Mouse (Mus musculus): ENCODE results near the gene Rgl1. TPM values are rescaled to one million over a fixed set of nuclear protein-coding genes. Genes with fewer than 3 reads are reported as not detected.

The Rgl1 gene
- polyA plus RNA-seq, 1 experiment from 2014 or later: 18.2 TPM

DNA sequence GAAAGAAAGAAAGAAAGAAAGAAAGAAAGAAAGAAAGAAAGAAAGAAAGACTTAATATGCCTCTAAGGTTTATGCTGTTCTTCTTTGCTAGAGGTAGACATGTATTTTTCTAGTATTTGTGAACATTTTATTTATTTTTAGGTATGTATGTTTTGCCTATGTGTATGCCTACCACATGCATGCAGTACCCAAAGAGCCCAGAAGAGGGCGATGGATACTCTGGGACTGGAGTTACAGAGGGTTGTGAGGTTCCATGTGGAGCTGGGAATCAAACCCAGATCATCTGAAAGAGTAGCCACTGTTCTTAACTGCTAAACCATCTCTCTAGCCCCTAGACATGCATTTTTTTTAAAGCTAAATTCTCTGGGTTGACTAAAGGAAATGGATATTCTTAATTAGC lies 147.8 kb downstream of the Rgl1 start:
- peaks cover 8% of the 10 kb centered on the region for H3K27me3 ChIP-seq
- no peak overlapping the region for H3K4me3 ChIP-seq
- no peak for ATAC-seq (ENCODE audit: low FRiP score, low read depth)
- H3K9me3 ChIP-seq: no peaks in the 10 kb centered on the region
- no peak overlapping the region for H3K27ac ChIP-seq (replicated peaks)
- H3K4me1 ChIP-seq: 0 out of 2 replicates have a peak, but pooled peaks cover 3% of the 10 kb centered on the region
- 57% methylated on average over 1 of the region's 1 CpGs for WGBS
- no peaks in the 10 kb centered on the region for H3K36me3 ChIP-seq
- no peak overlapping the region for H3K4me2 ChIP-seq (replicated peaks)
- no peak overlapping the region for H3K9ac ChIP-seq (replicated peaks)

- Histone ChIP-seq H3K9me3 (no peaks in the 10 kb centered on the region), H3K4me2 (replicated peaks) (no peak overlapping the region), H3K36me3 (no peaks in the 10 kb centered on the region), H3K27me3 (peaks cover 3% of the 10 kb centered on the region; the same call in 1 of the 2 replicates), H3K4me3 (no peak overlapping the region), H3K9ac (replicated peaks) (no peak overlapping the region), H3K4me1 (no peaks in the 10 kb centered on the region), H3K27ac (replicated peaks) (no peak overlapping the region)
- no peak for ATAC-seq (ENCODE audit: low FRiP score, low read depth)
- 89% methylated on average over 10 of the region's 10 CpGs for WGBS
These were observed 148.3 kb downstream of the Rgl1 start for GRCm38 (mm10) chr1:152617745-152618342.

DNA sequence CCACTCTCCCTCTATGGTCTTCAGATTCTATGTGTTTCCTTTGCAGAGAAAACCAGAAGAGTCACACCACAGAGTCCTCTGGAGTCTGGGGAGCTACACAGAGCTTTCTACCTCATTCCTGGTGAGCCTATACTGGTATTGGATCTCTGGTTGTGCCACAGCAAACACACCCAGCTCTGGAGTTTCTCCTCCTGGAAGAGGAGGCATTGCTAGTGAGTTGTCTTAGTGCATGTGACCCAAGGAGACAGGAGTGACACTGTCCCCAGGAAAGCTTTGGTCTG lies 149.4 kb downstream of the Rgl1 start:
- Histone ChIP-seq H3K9me3 (no peaks in the 10 kb centered on the region), H3K36me3 (no peaks in the 10 kb centered on the region), H3K4me2 (replicated peaks) (no peak overlapping the region), H3K4me3 (no peak overlapping the region), H3K27me3 (no peaks in the 10 kb centered on the region), H3K27ac (replicated peaks) (no peak overlapping the region), H3K4me1 (no peaks in the 10 kb centered on the region), H3K9ac (replicated peaks) (no peak overlapping the region)
- no peak for ATAC-seq (ENCODE audit: low FRiP score, low read depth)

DNA sequence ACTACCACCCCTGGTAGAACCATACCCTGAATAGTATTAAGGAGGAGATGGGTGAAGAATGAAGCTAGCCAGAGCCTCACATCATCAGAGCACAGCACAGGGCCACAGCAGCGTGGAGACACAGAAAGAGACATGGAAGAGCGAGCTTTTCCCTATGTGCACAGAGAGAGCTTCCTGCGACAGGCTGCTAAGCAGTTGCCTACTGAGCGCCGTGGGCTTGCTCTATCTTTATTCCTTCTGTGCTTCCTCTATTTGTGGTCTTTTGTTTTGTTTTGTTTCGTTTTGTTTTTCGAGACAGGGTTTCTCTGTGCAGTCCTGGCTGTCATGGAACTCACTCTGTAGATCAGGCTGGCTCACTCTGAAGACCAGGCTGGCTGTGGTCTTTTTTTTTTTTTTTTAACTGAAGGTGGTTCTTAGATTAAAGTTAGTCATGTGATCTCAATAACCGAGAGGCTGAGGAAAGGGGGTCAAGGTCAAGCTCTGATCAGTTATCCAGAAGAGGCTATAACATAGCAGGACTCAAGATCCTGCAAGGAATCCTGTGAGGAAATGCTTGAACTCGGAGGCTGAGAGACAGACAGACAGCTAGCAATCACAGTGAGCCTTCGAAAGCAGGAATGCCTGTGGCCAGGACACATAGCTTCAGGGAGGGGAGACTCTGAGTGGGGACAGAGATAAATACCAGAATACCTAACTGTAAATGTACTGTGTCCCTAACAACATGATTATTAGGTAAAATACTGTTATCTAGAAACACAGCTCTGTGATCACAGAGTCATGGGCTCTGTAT lies 150.0 kb downstream of the Rgl1 start:
- Histone ChIP-seq H3K27me3 (no peaks in the 10 kb centered on the region), H3K27ac (replicated peaks) (no peak overlapping the region), H3K4me1 (no peaks in the 10 kb centered on the region), H3K4me2 (replicated peaks) (no peak overlapping the region), H3K9ac (replicated peaks) (no peak overlapping the region), H3K4me3 (no peak overlapping the region), H3K9me3 (no peaks in the 10 kb centered on the region), H3K36me3 (no peaks in the 10 kb centered on the region)
- ATAC-seq (ENCODE audit: low FRiP score, low read depth): no peak
- WGBS: 79% methylated on average over 10 of the region's 10 CpGs

GRCm38 (mm10) chr1:152614743-152615380 lies 151.3 kb downstream of the Rgl1 start:
- Histone ChIP-seq H3K27ac (replicated peaks) (no peak overlapping the region), H3K4me2 (replicated peaks) (no peak overlapping the region), H3K4me3 (no peak overlapping the region), H3K9me3 (no peaks in the 10 kb centered on the region), H3K36me3 (no peaks in the 10 kb centered on the region), H3K27me3 (no peaks in the 10 kb centered on the region), H3K4me1 (no peaks in the 10 kb centered on the region), H3K9ac (replicated peaks) (no peak overlapping the region)
- no peak for ATAC-seq (ENCODE audit: low FRiP score, low read depth)
- 68% methylated on average over 7 of the region's 7 CpGs for WGBS

DNA sequence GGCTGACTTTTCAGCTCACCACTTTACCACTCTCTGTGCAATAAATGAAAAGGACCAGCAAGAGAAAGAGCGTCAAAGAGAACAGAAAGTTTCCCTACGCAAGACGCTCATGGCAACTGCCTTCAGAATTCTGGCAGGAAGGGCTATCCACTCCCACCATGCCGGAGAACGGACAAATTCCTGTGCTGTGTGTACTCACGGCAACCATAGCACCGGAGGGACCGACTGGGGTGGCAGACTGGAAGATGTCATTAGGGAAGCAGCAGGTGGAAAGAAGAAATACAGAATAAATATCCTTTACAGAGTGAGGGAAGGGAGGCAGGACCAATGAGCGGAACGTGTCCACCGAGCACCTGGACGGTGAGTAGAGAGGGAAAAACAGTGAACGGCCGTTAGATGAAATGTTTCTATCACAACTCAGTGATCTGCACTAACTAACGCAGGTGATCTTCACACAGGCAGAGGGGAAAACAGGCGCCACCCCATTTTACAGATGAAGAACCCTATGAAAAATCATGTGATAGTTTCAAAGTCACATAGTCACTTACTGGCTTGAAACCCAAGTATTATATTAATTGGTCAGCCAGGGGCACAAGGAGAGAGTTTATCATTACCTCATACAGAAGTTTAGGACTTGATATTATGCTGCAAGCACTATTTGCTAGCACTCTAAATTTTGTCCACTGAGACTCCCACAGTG lies 152.8 kb downstream of the Rgl1 start:
- Histone ChIP-seq H3K4me3 (no peak overlapping the region), H3K27me3 (no peaks in the 10 kb centered on the region), H3K9ac (replicated peaks) (no peak overlapping the region), H3K9me3 (no peaks in the 10 kb centered on the region), H3K4me2 (replicated peaks) (no peak overlapping the region), H3K4me1 (no peaks in the 10 kb centered on the region), H3K27ac (replicated peaks) (no peak overlapping the region), H3K36me3 (no peaks in the 10 kb centered on the region)
- ATAC-seq (ENCODE audit: low FRiP score, low read depth): no peak
- WGBS: 84% methylated on average over 16 of the region's 16 CpGs

DNA sequence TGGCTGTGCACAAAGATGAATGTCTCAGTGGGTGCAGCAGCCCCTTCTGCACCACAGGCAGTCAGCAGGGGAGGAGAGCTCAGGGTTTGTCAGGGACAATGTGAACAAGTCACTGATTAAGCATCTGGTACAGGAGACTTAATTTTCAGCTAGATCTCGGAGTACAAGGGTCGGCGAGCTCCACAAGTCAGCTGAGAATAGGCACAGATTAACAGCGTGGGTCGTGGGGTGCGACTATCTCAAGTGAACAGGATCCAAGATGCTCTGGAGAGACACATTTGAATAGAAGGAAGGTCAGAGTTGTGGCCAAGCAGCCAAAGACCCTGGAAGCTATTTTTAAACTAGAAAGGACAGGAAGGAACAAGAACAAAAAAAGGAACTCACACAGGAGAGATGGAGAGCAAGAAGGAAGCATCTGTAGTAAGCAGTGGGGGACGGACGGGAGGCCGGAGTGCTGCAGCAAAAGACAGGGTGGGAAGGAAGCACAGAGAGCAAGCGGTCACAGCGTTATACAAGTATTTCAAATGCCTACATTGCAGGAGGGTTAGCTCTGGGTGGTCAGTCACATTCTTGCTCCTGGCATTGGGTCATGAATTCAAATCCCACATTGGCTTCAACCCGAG lies 153.5 kb downstream of the Rgl1 start:
- ATAC-seq (ENCODE audit: low FRiP score, low read depth): no peak
- no peaks in the 10 kb centered on the region for H3K9me3 ChIP-seq
- no peaks in the 10 kb centered on the region for H3K27me3 ChIP-seq
- H3K27ac ChIP-seq (replicated peaks): no peak overlapping the region
- no peaks in the 10 kb centered on the region for H3K36me3 ChIP-seq
- no peaks in the 10 kb centered on the region for H3K4me1 ChIP-seq
- H3K9ac ChIP-seq (replicated peaks): no peak overlapping the region
- H3K4me3 ChIP-seq: no peak overlapping the region
- 74% methylated on average over 12 of the region's 12 CpGs for WGBS
- no peak overlapping the region for H3K4me2 ChIP-seq (replicated peaks)

DNA sequence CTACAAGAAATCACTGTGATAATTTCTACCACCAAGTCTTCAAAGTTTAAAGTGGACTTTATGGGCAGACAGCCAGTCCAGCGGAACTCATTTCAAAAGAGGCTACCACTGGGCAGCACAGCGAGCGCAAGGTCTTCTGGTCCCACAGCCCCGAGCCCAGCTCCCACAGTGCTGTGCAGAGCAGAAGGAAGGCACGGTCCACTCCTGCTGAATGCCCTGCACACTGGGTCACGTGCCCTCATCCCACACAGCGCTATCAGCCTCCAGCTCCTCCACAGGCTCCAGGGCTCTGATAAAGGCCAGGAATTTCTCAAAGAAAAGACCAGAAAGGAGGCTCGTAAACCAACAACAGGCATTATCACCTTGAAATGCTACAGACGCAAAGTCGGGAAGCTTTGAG lies 156.6 kb downstream of the Rgl1 start:
- Histone ChIP-seq H3K36me3 (no peaks in the 10 kb centered on the region), H3K9me3 (no peaks in the 10 kb centered on the region), H3K27me3 (no peaks in the 10 kb centered on the region), H3K4me3 (no peak overlapping the region), H3K4me1 (no peaks in the 10 kb centered on the region), H3K4me2 (replicated peaks) (no peak overlapping the region), H3K27ac (replicated peaks) (no peak overlapping the region), H3K9ac (replicated peaks) (no peak overlapping the region)
- ATAC-seq (ENCODE audit: low FRiP score, low read depth): no peak
- 82% methylated on average over 10 of the region's 10 CpGs for WGBS

DNA sequence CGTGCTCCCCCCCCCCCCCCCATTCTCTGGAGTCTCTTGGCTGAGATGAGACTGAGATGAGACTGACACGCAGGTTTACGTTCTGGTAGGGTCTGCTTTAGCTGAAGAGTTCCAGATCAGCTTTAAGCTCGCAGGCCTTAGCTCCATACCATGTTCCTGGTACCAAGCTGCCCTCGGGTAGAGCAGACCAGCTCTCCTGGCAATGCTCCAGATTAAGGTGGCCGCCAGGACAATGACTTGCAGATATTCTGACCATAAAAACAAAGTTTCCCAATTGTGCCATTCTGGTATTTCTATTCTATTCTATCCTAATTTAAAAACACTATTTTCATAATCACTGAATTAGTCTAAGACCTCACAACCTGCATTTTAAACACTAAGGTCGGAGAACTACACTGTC lies 157.1 kb downstream of the Rgl1 start:
- no peak for ATAC-seq (ENCODE audit: low FRiP score, low read depth)
- WGBS: 96% methylated on average over 7 of the region's 7 CpGs
- Histone ChIP-seq H3K9ac (replicated peaks) (no peak overlapping the region), H3K9me3 (no peaks in the 10 kb centered on the region), H3K36me3 (no peaks in the 10 kb centered on the region), H3K27me3 (no peaks in the 10 kb centered on the region), H3K27ac (replicated peaks) (no peak overlapping the region), H3K4me3 (no peak overlapping the region), H3K4me2 (replicated peaks) (no peak overlapping the region), H3K4me1 (no peaks in the 10 kb centered on the region)

GRCm38 (mm10) chr1:152607765-152608164 lies 158.4 kb downstream of the Rgl1 start:
- Histone ChIP-seq H3K9ac (replicated peaks) (no peak overlapping the region), H3K27ac (replicated peaks) (no peak overlapping the region), H3K27me3 (no peaks in the 10 kb centered on the region), H3K4me2 (replicated peaks) (no peak overlapping the region), H3K36me3 (no peaks in the 10 kb centered on the region), H3K9me3 (no peaks in the 10 kb centered on the region; the same call in 1 of the 2 replicates), H3K4me1 (no peaks in the 10 kb centered on the region), H3K4me3 (no peak overlapping the region)
- 77% methylated on average over 14 of the region's 14 CpGs for WGBS
- ATAC-seq (ENCODE audit: low FRiP score, low read depth): no peak

DNA sequence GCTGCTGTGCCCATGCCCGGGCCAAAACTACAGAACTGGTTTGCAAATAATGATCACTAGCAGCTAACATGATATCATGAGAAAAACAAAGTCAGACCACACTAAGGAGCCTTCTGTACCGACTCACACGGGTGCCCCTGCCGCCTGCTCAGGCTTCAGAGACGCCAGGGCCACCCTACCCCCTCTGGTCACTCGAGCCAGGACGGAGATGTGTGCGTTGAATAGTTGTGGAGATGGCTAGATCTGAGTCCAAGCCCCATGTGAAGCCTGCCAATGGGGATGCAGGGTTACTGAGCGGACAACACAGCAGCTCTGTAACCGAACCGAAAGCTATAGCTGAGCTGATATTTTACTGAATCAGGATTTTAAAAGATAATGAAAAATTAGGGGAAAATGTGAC lies 159.4 kb downstream of the Rgl1 start:
- ATAC-seq (ENCODE audit: low FRiP score, low read depth): no peak
- Histone ChIP-seq H3K4me1 (no peaks in the 10 kb centered on the region), H3K27me3 (no peaks in the 10 kb centered on the region), H3K4me3 (no peak overlapping the region), H3K9me3 (no peaks in the 10 kb centered on the region; the same call in 1 of the 2 replicates), H3K9ac (replicated peaks) (no peak overlapping the region), H3K36me3 (no peaks in the 10 kb centered on the region), H3K4me2 (replicated peaks) (no peak overlapping the region), H3K27ac (replicated peaks) (no peak overlapping the region)
- 92% methylated on average over 11 of the region's 11 CpGs for WGBS
